Mouse (Mus musculus) activated CD4-positive, CD25-positive, alpha-beta regulatory T cell, adult 9 weeks (primary cell): ENCODE measurements around the gene Trmu. TPM values are rescaled to one million over a fixed set of nuclear protein-coding genes. Genes with fewer than 3 reads are reported as not detected.

Source experiments
- polyA plus RNA-seq: library from polyadenylated mRNA; unstranded; fragments of 100-300 nt; shearing (Covaris generic); gene quantifications from one replicate; pipeline ENCODE4 v1.2.1, GENCODE M21; 2017

The Trmu gene
- polyA plus RNA-seq: 49.9 TPM

DNA sequence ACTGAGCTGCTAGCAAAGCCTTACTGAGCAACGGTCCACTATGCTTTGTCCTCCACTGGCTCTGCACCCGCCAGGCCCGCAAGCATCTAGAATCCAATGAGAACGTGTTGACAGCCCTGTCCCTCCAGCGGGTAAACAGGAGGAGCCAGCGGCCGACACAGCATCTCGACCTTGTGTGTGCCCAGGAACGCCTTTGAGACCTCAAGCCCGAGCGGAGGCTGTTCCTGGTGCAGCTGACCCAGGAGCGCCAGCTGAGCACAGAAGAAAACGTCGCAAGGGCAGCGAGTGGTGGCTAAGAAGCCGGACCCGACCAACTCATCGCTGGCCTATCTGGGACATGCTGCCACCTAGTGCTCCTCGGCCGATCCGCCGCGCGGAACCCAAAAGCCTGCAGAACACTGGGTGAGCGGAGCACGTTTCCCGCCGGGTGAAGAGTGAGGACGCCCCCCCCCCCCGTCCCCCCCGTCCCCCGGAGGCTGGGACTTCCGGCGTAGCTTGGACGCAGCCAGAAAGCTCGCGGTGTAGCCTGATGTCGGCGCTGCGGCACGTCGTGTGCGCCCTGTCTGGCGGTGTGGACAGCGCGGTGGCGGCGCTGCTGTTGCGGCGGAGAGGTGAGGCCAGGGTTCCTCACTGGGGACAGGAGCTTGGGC is at the start of gene Trmu:
Trmu (plus strand) TSS at position 465 of the 650 bp plus-strand sequence.

DNA sequence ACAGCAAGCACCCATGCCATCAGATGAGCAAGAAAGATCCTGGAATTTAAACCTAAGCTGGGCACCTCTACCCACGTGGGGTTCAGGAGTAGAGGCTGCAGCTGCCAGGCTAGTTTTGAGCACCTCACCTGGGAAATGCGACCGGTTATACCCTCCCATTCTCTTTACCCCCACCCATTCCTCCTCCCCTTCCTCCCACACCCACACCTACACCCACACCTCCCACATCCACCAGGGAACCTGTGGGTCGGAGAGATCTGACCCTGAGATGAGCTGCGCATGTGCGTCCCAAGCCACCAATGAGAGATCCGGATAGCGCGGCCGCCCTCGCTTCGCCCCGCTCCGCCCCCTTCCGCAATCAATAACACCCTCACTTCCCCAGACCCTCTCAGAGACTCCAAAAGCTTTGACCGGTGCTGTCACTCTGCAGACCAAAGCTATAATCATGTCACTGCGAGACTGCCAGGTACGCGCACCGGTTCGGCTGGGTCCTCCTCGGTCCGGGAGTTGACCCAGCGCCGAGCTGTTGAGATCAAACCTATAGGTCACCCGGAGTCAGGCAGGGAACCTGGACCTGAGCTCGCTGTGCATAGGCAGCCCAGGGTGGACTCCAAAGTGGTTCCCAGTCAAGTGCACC is 47.0 kb upstream of the Trmu start, which contains the start of gene Ttc38:
Ttc38 (plus strand) TSS at position 353 of the 637 bp plus-strand sequence.

DNA sequence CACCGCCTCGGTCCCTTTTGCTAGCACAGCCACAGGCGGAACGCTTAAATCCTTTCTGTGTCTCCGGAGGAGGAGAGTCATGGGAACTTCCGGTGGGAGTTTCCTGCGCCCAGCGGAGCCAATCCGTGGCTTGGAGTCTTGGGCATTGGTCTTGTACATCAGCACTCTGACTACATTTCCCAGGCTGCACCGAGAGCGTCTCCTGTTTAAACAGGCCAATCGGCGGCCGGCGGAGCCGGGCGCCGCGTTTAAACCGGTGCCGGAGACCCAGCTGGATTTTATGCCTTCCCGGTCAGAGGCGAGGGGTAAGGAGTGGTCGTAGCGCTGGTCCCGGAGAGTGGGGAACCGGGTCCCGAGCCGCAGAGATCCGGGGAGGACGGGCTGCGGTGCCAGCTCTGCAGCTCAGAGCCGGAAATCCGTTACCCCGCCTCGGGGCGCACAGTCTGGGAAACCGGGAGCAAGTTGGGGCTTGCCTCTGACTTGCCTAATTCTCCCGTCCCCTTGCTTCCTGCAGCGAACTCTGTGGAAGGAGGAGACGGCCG is 19.6 kb upstream of the Trmu start, which contains the start of gene Gtse1:
Gtse1 (plus strand) TSS at position 256 of the 542 bp plus-strand sequence.

Other genes starting within 250 kb of the Trmu start
- gene Ppara, start 144.3 kb upstream of the Trmu start, polyA plus RNA-seq: not detected
- gene Cdpf1, start 67.6 kb upstream of the Trmu start, polyA plus RNA-seq: 43.7 TPM
- not detected for gene Pkdrej, start 57.6 kb upstream of the Trmu start, polyA plus RNA-seq
- 26.6 TPM for gene Ttc38, start 47.0 kb upstream of the Trmu start, polyA plus RNA-seq
- 4.6 TPM for gene Gtse1, start 19.6 kb upstream of the Trmu start, polyA plus RNA-seq
- gene Celsr1, start 154.5 kb downstream of the Trmu start, polyA plus RNA-seq: 1.6 TPM
- gene Gramd4, start 178.4 kb downstream of the Trmu start, polyA plus RNA-seq: 21.5 TPM